Comparison of ENCODE assay signal across 41 mouse cellular contexts in the genomic region with DNA sequence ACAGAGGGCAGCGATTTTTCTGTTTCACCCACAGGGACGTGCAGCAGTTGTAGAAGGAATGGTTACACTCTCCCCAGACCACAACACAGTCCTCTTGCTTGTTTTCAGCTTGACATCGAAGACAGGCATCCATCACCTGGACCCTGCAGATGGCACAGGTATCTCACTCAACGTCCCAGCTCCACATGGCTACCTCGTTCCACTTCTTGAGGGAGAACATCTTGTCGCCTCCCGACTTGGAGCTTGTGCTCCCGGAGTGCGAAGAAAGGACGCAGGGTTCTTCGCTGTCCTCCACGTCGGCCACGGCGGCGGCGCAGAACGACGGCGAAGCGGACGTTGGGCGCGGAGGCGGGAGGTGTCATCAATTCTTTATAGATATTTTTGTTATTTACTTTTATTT. TPM values are rescaled to one million over a fixed set of nuclear protein-coding genes. Genes with fewer than 3 reads are reported as not detected.
"Had no signal": no experiment of that assay in that cellular context is flagged by ENCODE, and none has a peak within 500 bp of the region (broad histone marks: within the 10 kb centered on the region; RNA-seq: fewer than 3 reads in every experiment).

No protein-coding gene starts in this region.

- H3K9me3 ChIP-seq: limb, embryonic 10.5 days; limb, embryonic 12.5 days; limb, embryonic 13.5 days; limb, embryonic 15.5 days; liver, embryonic 12.5 days; liver, embryonic 13.5 days; liver, embryonic 15.5 days; lung, embryonic 15.5 days; megakaryocyte, embryonic 14.5 days; midbrain, embryonic 10.5 days; midbrain, embryonic 12.5 days; midbrain, embryonic 13.5 days; midbrain, embryonic 15.5 days had no signal

- H3K27ac ChIP-seq: limb, embryonic 10.5 days; limb, embryonic 12.5 days; limb, embryonic 13.5 days; limb, embryonic 15.5 days; liver, embryonic 12.5 days; liver, embryonic 13.5 days; liver, embryonic 14.5 days; liver, embryonic 15.5 days; lung, embryonic 15.5 days; macrophage; midbrain, embryonic 10.5 days; midbrain, embryonic 12.5 days; midbrain, embryonic 13.5 days; midbrain, embryonic 15.5 days had no signal

- H3K4me1 ChIP-seq: limb, embryonic 10.5 days; limb, embryonic 12.5 days; limb, embryonic 13.5 days; limb, embryonic 15.5 days; liver, embryonic 12.5 days; liver, embryonic 13.5 days; liver, embryonic 15.5 days; lung, embryonic 15.5 days; megakaryocyte, embryonic 14.5 days; midbrain, embryonic 10.5 days; midbrain, embryonic 12.5 days; midbrain, embryonic 13.5 days; midbrain, embryonic 15.5 days had no signal

- DNase-seq: left cerebral cortex, postnatal 4 days; liver; liver, embryonic 13.5 days; liver, postnatal 0 days; lung, adult 18-20 months; lung, adult 2 months; lung, embryonic 14.5 days; lung, postnatal 10 days; lung, postnatal 14 days; lung, postnatal 36 days; lung, postnatal 4 days; midbrain, embryonic 14.5 days had no signal

- H3K4me3 ChIP-seq: limb, embryonic 10.5 days; limb, embryonic 12.5 days; limb, embryonic 13.5 days; limb, embryonic 15.5 days; liver, embryonic 12.5 days; liver, embryonic 13.5 days; liver, embryonic 15.5 days; lung, embryonic 15.5 days; megakaryocyte, embryonic 14.5 days; midbrain, embryonic 10.5 days; midbrain, embryonic 12.5 days; midbrain, embryonic 13.5 days; midbrain, embryonic 15.5 days; myocyte had no signal

- H3K36me3 ChIP-seq: limb, embryonic 10.5 days; limb, embryonic 12.5 days; limb, embryonic 13.5 days; limb, embryonic 15.5 days; liver, embryonic 12.5 days; liver, embryonic 13.5 days; liver, embryonic 15.5 days; lung, embryonic 15.5 days; midbrain, embryonic 10.5 days; midbrain, embryonic 12.5 days; midbrain, embryonic 13.5 days; midbrain, embryonic 15.5 days had no signal

- H3K27me3 ChIP-seq: limb, embryonic 12.5 days; limb, embryonic 13.5 days; limb, embryonic 15.5 days; liver, embryonic 12.5 days; liver, embryonic 13.5 days; liver, embryonic 15.5 days; lung, embryonic 15.5 days; megakaryocyte, embryonic 14.5 days; midbrain, embryonic 12.5 days; midbrain, embryonic 13.5 days; midbrain, embryonic 15.5 days had no signal

RNA-seq across cellular contexts. Expression of gene Cga, which starts 47.5 kb away (rescaled TPM):
- total RNA-seq: left cerebral cortex, postnatal 10 days; left cerebral cortex, postnatal 14 days; left cerebral cortex, postnatal 25 days; left cerebral cortex, postnatal 36 days; left cerebral cortex, postnatal 4 days; megakaryocyte progenitor cell, adult 5-6 weeks; megakaryocyte, adult 5-6 weeks; midbrain, postnatal 0 days had no signal
- polyA plus RNA-seq: limb, embryonic 10.5 days; limb, embryonic 11.5 days; limb, embryonic 12.5 days; limb, embryonic 13.5 days; limb, embryonic 14.5 days; limb, embryonic 15.5 days; liver, embryonic 11.5 days; liver, embryonic 12.5 days; liver, embryonic 14.5 days; liver, embryonic 16.5 days; lung, adult 2 months; lung, embryonic 14.5 days; lung, embryonic 15.5 days; lung, embryonic 16.5 days; lung, postnatal 0 days; macrophage; midbrain, embryonic 11.5 days; midbrain, embryonic 12.5 days; midbrain, embryonic 13.5 days; midbrain, embryonic 14.5 days; midbrain, embryonic 15.5 days; midbrain, postnatal 0 days; myocyte had no signal
